Mouse (Mus musculus) kidney, postnatal 14 days (tissue): ENCODE measurements around the gene A930018P22Rik.
A peak's percentile ranks its signal among the peaks of the same experiment; 100 is the strongest.
"Not testable (repeated sequence)": the region's sequence is repeated elsewhere in the genome, so short reads cannot be mapped to it uniquely, and the experiment has no call there.

Source experiments
- DNase-seq: peaks from one replicate; pipeline ENCODE4 v3.0.0; 2022; ENCODE audit warnings: mixed read lengths

Gene A930018P22Rik

GRCm38 (mm10) chr2:104122505-104123378, at the start of gene A930018P22Rik:
Gene A930018P22Rik, plus strand, starts transcription at chr2:104122769.
- DNase-seq = peak; percentile 94

GRCm38 (mm10) chr2:104078285-104078684, 44.3 kb upstream of the A930018P22Rik start:
- DNase-seq = not testable (repeated sequence)

- not testable (repeated sequence) for DNase-seq
These were observed 41.0 kb upstream of the A930018P22Rik start for GRCm38 (mm10) chr2:104081436-104082050.

GRCm38 (mm10) chr2:104082474-104082873, 40.1 kb upstream of the A930018P22Rik start:
- no peak for DNase-seq

- not testable (repeated sequence) for DNase-seq
These were observed 38.5 kb upstream of the A930018P22Rik start for GRCm38 (mm10) chr2:104084027-104084426.

- not testable (repeated sequence) for DNase-seq
These were observed 35.0 kb upstream of the A930018P22Rik start for GRCm38 (mm10) chr2:104087562-104087961.

- DNase-seq = no peak
These were observed 29.3 kb upstream of the A930018P22Rik start for GRCm38 (mm10) chr2:104093305-104093704.

- peak; percentile 93 for DNase-seq
These were observed 26.8 kb upstream of the A930018P22Rik start, which contains the start of gene Cd59a for GRCm38 (mm10) chr2:104095741-104096213. Gene Cd59a, plus strand, starts transcription at chr2:104095801.

GRCm38 (mm10) chr2:104096256-104096655, 26.3 kb upstream of the A930018P22Rik start:
- DNase-seq = peak; percentile 27

GRCm38 (mm10) chr2:104096796-104097195, 25.8 kb upstream of the A930018P22Rik start:
- DNase-seq = not testable (repeated sequence)

- DNase-seq = not testable (repeated sequence)
These were observed 25.2 kb upstream of the A930018P22Rik start for GRCm38 (mm10) chr2:104097396-104097795.

GRCm38 (mm10) chr2:104098529-104099230, 23.9 kb upstream of the A930018P22Rik start:
- DNase-seq = no peak

GRCm38 (mm10) chr2:104099231-104099585, 23.4 kb upstream of the A930018P22Rik start:
- no peak for DNase-seq

GRCm38 (mm10) chr2:104099946-104100345, 22.6 kb upstream of the A930018P22Rik start:
- DNase-seq = no peak

- no peak for DNase-seq
These were observed 17.8 kb upstream of the A930018P22Rik start for GRCm38 (mm10) chr2:104104800-104105199.

GRCm38 (mm10) chr2:104109021-104109420, 13.5 kb upstream of the A930018P22Rik start:
- not testable (repeated sequence) for DNase-seq

- DNase-seq = no peak
These were observed 13.0 kb upstream of the A930018P22Rik start for GRCm38 (mm10) chr2:104109528-104109927.

GRCm38 (mm10) chr2:104110031-104110430, 12.5 kb upstream of the A930018P22Rik start:
- no peak for DNase-seq

GRCm38 (mm10) chr2:104111170-104111797, 11.3 kb upstream of the A930018P22Rik start:
- not testable (repeated sequence) for DNase-seq

GRCm38 (mm10) chr2:104113563-104113962, 9.0 kb upstream of the A930018P22Rik start:
- DNase-seq = not testable (repeated sequence)

- no peak for DNase-seq
These were observed 7.7 kb upstream of the A930018P22Rik start for GRCm38 (mm10) chr2:104114898-104115297.

- DNase-seq = not testable (repeated sequence)
These were observed 5.4 kb upstream of the A930018P22Rik start for GRCm38 (mm10) chr2:104117173-104117572.
